In genomic region chr11:111060216-111060615, GRCm38 (mm10) we compare ENCODE assay signal across 23 mouse cellular contexts. TPM values are rescaled to one million over a fixed set of nuclear protein-coding genes. Genes with fewer than 3 reads are reported as not detected.
DNase-seq lines count a peak whose midpoint lies in the region; ATAC-seq and TF ChIP-seq lines count a peak whose summit lies in the region.
"Had no signal": no experiment of that assay in that cellular context is flagged by ENCODE, and none has a peak within 500 bp of the region (broad histone marks: within the 10 kb centered on the region; RNA-seq: fewer than 3 reads in every experiment).

No protein-coding gene starts in this region.

- TF ChIP-seq POLR2A in myocyte (IDR thresholded peaks at IDR 0.05; ENCODE audit: insufficient read length, low read depth), result no peak

- H3K9me3 ChIP-seq in hindbrain, embryonic 13.5 days, result no peaks in the 10 kb centered on the region
- no peaks in the 10 kb centered on the region for H3K9me3 ChIP-seq in hindbrain, embryonic 10.5 days

- no peak for ATAC-seq in hindbrain, embryonic 13.5 days (ENCODE audit: low FRiP score)
- no peak for ATAC-seq in erythroid progenitor cell, adult 5-6 weeks (replicated peaks; ENCODE audit: low FRiP score, poor library complexity, severe bottlenecking)
- ATAC-seq: activated CD4-positive, CD25-positive, alpha-beta regulatory T cell, adult 4 months; CD4-positive, CD25-positive, alpha-beta regulatory T cell, adult 4 months; Patski had no signal

- H3K4me1 ChIP-seq in hindbrain, embryonic 13.5 days (replicated peaks), result peaks cover 18% of the 10 kb centered on the region
- H3K4me1 ChIP-seq in hindbrain, embryonic 10.5 days (replicated peaks), result 0 out of 2 replicates have a peak, but pooled peaks cover 4% of the 10 kb centered on the region

- H3K27ac ChIP-seq in hindbrain, embryonic 13.5 days, result 0 out of 2 replicates have a peak overlapping the region, but pooled peaks have one; percentile 5
- no peak overlapping the region for H3K27ac ChIP-seq in hindbrain, embryonic 10.5 days

- H3K79me2 ChIP-seq in myocyte (ENCODE audit: control insufficient read depth, insufficient read depth), result no peaks in the 10 kb centered on the region

- WGBS in hindbrain, embryonic 13.5 days, result 34% methylated on average over 5 of the region's 5 CpGs
- WGBS in hindbrain, embryonic 10.5 days, result 57% methylated on average over 5 of the region's 5 CpGs

- H3ac ChIP-seq in myocyte (ENCODE audit: control insufficient read depth, insufficient read length), result no peak overlapping the region

- H3K27me3 ChIP-seq in hindbrain, embryonic 13.5 days, result no peaks in the 10 kb centered on the region
- H3K27me3 ChIP-seq in hindbrain, embryonic 10.5 days (ENCODE audit: insufficient read depth, poor library complexity, severe bottlenecking), result no peaks in the 10 kb centered on the region
- H3K27me3 ChIP-seq in myocyte (ENCODE audit: control insufficient read depth, insufficient read depth, insufficient read length), result no peaks in the 10 kb centered on the region
- H3K27me3 ChIP-seq: CH12.LX, Patski had no signal

- no peak overlapping the region for H3K9ac ChIP-seq in hindbrain, embryonic 13.5 days

- no peak overlapping the region for H3K4me2 ChIP-seq in hindbrain, embryonic 13.5 days
- H3K4me2 ChIP-seq in myocyte (ENCODE audit: low read depth), result peak overlapping the region; percentile 30

- no peaks in the 10 kb centered on the region for H3K36me3 ChIP-seq in hindbrain, embryonic 13.5 days
- no peaks in the 10 kb centered on the region for H3K36me3 ChIP-seq in hindbrain, embryonic 10.5 days
- H3K36me3 ChIP-seq in myocyte (ENCODE audit: control insufficient read depth, insufficient read depth), result no peaks in the 10 kb centered on the region
- H3K36me3 ChIP-seq: G1E had no signal

- DNase-seq in hindbrain, embryonic 10.5 days (ENCODE audit: low spot score), result no peak
- DNase-seq in retina, embryonic 14.5 days (ENCODE audit: low spot score), result peak; percentile 61
- DNase-seq in retina, postnatal 1 day, result peak; percentile 60
- no peak for DNase-seq in urinary bladder, postnatal 10 days (ENCODE audit: low spot score)
- DNase-seq in urinary bladder, adult 2 months (ENCODE audit: low spot score), result no peak
- DNase-seq: adrenal gland, adult 2 months; adrenal gland, adult 8-10 months; adrenal gland, postnatal 10 days; adrenal gland, postnatal 14 days; adrenal gland, postnatal 25 days; adrenal gland, postnatal 36 days; B cell, adult 2 months; cerebellum, adult 11 months; cerebellum, adult 11-12 months had no signal

- H3K4me3 ChIP-seq in hindbrain, embryonic 13.5 days, result no peak overlapping the region
- H3K4me3 ChIP-seq in hindbrain, embryonic 10.5 days, result no peak overlapping the region
- H3K4me3 ChIP-seq in myocyte, result no peak overlapping the region

TF ChIP-seq in myocyte, 11 proteins besides CTCF, POLR2A, EP300 and RAD21:
- TF ChIP-seq MYOG (IDR thresholded peaks at IDR 0.05; ENCODE audit: control insufficient read depth in 1 of 3, insufficient read depth in 1 of 3, insufficient read length in 2 of 3, low read depth in 2 of 3), result no peak
- no peak for TF ChIP-seq TCF12 (IDR thresholded peaks at IDR 0.05; ENCODE audit: insufficient read depth, poor library complexity, severe bottlenecking)
- no peak for TF ChIP-seq POLR2AphosphoS2 (IDR thresholded peaks at IDR 0.05; ENCODE audit: insufficient read length, low read depth)
- no peak for TF ChIP-seq MYOD1 (IDR thresholded peaks at IDR 0.05; ENCODE audit: control insufficient read depth in 1 of 3, insufficient read length in 2 of 3, low read depth in 2 of 3)
- no peak for TF ChIP-seq REST (IDR thresholded peaks at IDR 0.05; ENCODE audit: insufficient read depth, insufficient read length)
- no peak for TF ChIP-seq MAX (IDR thresholded peaks at IDR 0.05; ENCODE audit: low read depth)
- no peak for TF ChIP-seq E2F4 (IDR thresholded peaks at IDR 0.05; ENCODE audit: insufficient read depth)
- no peak for TF ChIP-seq USF1 (IDR thresholded peaks at IDR 0.05; ENCODE audit: low read depth)
- no peak for TF ChIP-seq SRF (IDR thresholded peaks at IDR 0.05; ENCODE audit: control insufficient read depth, insufficient read length, low read depth)
- no peak for TF ChIP-seq TCF3 (IDR thresholded peaks at IDR 0.05; ENCODE audit: insufficient read length, low read depth)
- TF ChIP-seq CEBPB (IDR thresholded peaks at IDR 0.05; ENCODE audit: insufficient read depth, poor library complexity, severe bottlenecking), result no peak
TF ChIP-seq in myocyte: peak in this region for 0.

RNA-seq across cellular contexts. Expression of gene Kcnj2, which starts 5.7 kb away (rescaled TPM):
- 1.1 and 1.4 TPM in 2 replicates for polyA plus RNA-seq in hindbrain, embryonic 13.5 days (2015; fragmentation: Nextera tagmentation; extraction: Ambion mirVana)
- 1.1 TPM in 2 replicates for polyA plus RNA-seq in hindbrain, embryonic 10.5 days (2016; fragmentation: Nextera tagmentation; extraction: Ambion mirVana)
- 2.0 TPM for polyA plus RNA-seq in myocyte (2012; fragmentation: generic; extraction: Trizol)
- total RNA-seq in erythroid progenitor cell, adult 5-6 weeks (2015; ENCODE audit: low replicate concordance), result 0.42 TPM in 1 of 2 replicates, not detected in the other
- 0.61 and 2.6 TPM in 2 replicates for total RNA-seq in erythroid progenitor cell, adult 5-6 weeks (2017; ENCODE audit: low replicate concordance)
- 2.0 TPM in 2 replicates for polyA plus RNA-seq in urinary bladder, adult 2 months (2012; rRNA removed)
- total RNA-seq: MEL had no signal
- polyA plus RNA-seq: CD4-positive, CD25-positive, alpha-beta regulatory T cell, adult 4 months; G1E had no signal

Comparison
In these comparisons a context has a peak if more than half of its experiments do, and no peak if none do; other contexts are left out.
1. DNase-seq: peak in retina, embryonic 14.5 days (single experiment) and retina, postnatal 1 day (single experiment); none in hindbrain, embryonic 10.5 days (single experiment), urinary bladder, postnatal 10 days (single experiment) and urinary bladder, adult 2 months (single experiment).